Mouse (Mus musculus) neutrophil, adult 5-6 weeks (primary cell): ENCODE data around the gene Mrpl43. TPM values are rescaled to one million over a fixed set of nuclear protein-coding genes. Genes with fewer than 3 reads are reported as not detected.

ENCODE experiments used
- ATAC-seq: fragments of 151-379, 151-347 bp; 2 replicates; pipeline ENCODE4 v1.8.0; 2017; ENCODE audit warnings: mild to moderate bottlenecking, moderate TSS enrichment; ENCODE audit not compliant: insufficient number of reproducible peaks, poor library complexity, low FRiP score, severe bottlenecking; ENCODE audit errors: extremely low read depth
- total RNA-seq: library from RNA; stranded (forward); fragments of 200-1000 nt; gene quantifications from 2 replicates; pipeline ENCODE4 v1.2.3, GENCODE M21; 2017

Gene Mrpl43
- total RNA-seq, 1 experiment from 2014 or later, result 31.8 TPM

DNA sequence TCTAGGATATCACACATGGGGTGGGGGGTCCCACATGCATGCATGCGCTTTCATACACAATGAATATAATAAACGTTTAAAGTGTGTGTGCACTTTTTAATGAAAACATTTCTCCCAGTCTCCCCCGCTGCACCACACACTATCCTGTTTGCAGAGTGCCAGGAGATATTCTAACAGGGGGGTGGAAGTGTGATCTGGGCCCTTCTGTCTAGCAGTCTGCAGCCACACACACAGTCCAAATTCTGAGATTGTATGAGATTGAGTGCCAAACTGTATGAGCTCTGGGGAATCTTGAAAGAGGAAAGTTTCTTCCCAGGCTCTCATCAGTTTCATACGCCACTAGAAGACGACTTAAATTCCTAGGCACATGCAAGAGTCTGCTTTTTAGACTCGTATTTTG lies 18.4 kb downstream of the Mrpl43 start:
- no peak for ATAC-seq

GRCm38 (mm10) chr19:44987004-44987403 lies 19.2 kb downstream of the Mrpl43 start:
- no peak for ATAC-seq

GRCm38 (mm10) chr19:44985159-44985988 lies 20.9 kb downstream of the Mrpl43 start:
- no peak for ATAC-seq

GRCm38 (mm10) chr19:44984420-44984819 lies 21.8 kb downstream of the Mrpl43 start:
- no peak for ATAC-seq

DNA sequence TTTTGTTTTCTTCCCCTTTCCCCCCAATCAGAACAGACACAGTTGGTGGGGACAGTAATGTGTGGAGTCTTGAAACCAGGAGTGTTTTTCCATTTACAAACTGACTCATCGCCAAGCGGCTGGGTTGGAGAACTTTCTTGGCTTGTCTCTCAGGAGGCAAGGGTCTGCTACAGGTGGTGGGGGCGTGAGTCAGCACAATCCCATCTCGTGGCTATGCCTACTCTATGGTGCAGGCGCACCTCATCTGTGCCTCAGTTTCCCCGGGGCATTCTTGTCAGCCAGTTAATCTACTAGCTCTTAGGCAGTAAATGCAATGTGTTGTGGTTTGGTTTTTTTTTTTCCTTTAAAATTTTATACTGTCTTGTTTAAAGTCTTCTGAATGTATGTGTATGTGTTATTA lies 22.9 kb downstream of the Mrpl43 start:
- no peak for ATAC-seq

- no peak for ATAC-seq
Measured at GRCm38 (mm10) chr19:44982477-44983115, 23.6 kb downstream of the Mrpl43 start.

GRCm38 (mm10) chr19:44980787-44981186 lies 25.5 kb downstream of the Mrpl43 start:
- no peak for ATAC-seq

GRCm38 (mm10) chr19:44977148-44977547 lies 29.1 kb downstream of the Mrpl43 start:
- no peak for ATAC-seq

GRCm38 (mm10) chr19:44976636-44977035 lies 29.6 kb downstream of the Mrpl43 start:
- ATAC-seq, result no peak

DNA sequence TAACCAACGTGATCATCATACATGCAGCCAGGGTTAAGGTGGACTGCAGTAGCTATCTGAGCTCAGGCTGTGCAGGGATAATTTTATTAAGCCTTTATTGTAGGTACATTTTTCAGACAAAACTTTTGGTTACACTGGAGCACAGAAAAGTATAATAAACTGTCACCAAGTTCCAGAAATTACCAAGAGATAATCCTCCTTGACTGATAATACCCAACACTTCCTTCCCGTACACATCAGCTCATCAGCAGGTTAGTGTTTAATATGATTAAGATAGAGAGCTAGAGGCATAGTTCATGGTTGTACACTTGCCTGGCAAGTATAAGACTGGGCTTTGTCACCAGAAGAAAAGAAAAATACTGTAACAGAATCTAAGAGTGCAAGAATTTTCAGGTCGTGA lies 37.9 kb downstream of the Mrpl43 start:
- ATAC-seq, result no peak

DNA sequence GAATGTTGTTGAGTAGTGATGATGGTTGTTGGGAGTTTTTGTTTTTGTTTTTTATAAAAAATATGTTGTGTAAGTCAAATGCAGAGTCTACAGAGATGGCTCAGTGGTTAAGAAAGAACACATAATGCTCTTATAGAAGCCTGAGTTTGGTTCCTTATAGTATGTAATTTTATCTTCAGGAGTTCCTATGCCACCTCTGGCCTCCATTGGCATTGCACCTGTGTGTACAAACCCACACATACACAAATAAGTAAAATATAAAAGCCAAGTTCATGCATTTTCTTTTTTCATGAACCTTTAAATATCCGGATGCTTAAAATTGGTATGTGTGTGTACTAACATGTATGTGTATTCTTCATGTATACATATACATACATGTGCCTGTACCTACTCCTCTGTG lies 40.3 kb downstream of the Mrpl43 start:
- ATAC-seq, result no peak

GRCm38 (mm10) chr19:44959633-44960032 lies 46.6 kb downstream of the Mrpl43 start:
- no peak for ATAC-seq

Other genes with a start within 250 kb of the Mrpl43 start
- gene Slf2, start 75.3 kb downstream of the Mrpl43 start, total RNA-seq, result 48.7 and 56.7 TPM in 2 replicates
- 0.25 TPM in 1 of 2 replicates, not detected in the other for gene Sema4g, start 17.3 kb downstream of the Mrpl43 start, total RNA-seq
- 9.4 and 12.3 TPM in 2 replicates for gene Twnk, start 779 bp downstream of the Mrpl43 start, total RNA-seq
- gene Lzts2, start 8.0 kb upstream of the Mrpl43 start, total RNA-seq, result 1.7 and 2.2 TPM in 2 replicates
- not detected in 2 replicates for gene Pdzd7, start 39.3 kb upstream of the Mrpl43 start, total RNA-seq
- gene Sfxn3, start 41.1 kb upstream of the Mrpl43 start, total RNA-seq, result 19.6 and 22.0 TPM in 2 replicates
- gene Kazald1, start 68.8 kb upstream of the Mrpl43 start, total RNA-seq, result 1.4 TPM in 1 of 2 replicates, not detected in the other
- not detected in 2 replicates for gene Tlx1, start 144.2 kb upstream of the Mrpl43 start, total RNA-seq
- not detected in 2 replicates for gene Lbx1, start 229.4 kb upstream of the Mrpl43 start, total RNA-seq